Mouse (Mus musculus) intestine, postnatal 0 days (tissue): ENCODE data around the gene Mfsd1. TPM values are rescaled to one million over a fixed set of nuclear protein-coding genes. Genes with fewer than 3 reads are reported as not detected.

Source experiments
- ATAC-seq: fragments of 200-750 bp; cut with Nextera tagmentation; 2 replicates; pipeline ENCODE4 v1.8.0; 2017; ENCODE audit warnings: mild to moderate bottlenecking, moderate TSS enrichment, moderate library complexity
- H3K27ac ChIP-seq: fragments of 300-500 bp; sonication (generic); 2 replicates; pipeline ENCODE4 v1.5.1; 2014; ENCODE audit warnings: mild to moderate bottlenecking, low read depth, low read length, moderate library complexity
- H3K27me3 ChIP-seq: fragments of 300-500 bp; sonication (generic); replicated peaks from 2 replicates; pipeline ENCODE4 v1.6.1; 2014; ENCODE audit warnings: low read length, mixed read lengths; ENCODE audit not compliant: control insufficient read depth, insufficient read depth
- H3K36me3 ChIP-seq: fragments of 300-500 bp; sonication (generic); 2 replicates; pipeline ENCODE4 v1.6.1; 2014; ENCODE audit warnings: mild to moderate bottlenecking, moderate library complexity; ENCODE audit not compliant: control insufficient read depth, insufficient read depth
- H3K4me1 ChIP-seq: fragments of 300-500 bp; sonication (generic); replicated peaks from 2 replicates; pipeline ENCODE4 v1.6.1; 2014; ENCODE audit warnings: antibody characterized with exemption, low read length, mixed read lengths; ENCODE audit not compliant: control insufficient read depth, insufficient read depth
- H3K4me2 ChIP-seq: fragments of 300-500 bp; sonication (generic); replicated peaks from 2 replicates; pipeline ENCODE4 v1.6.1; 2014; ENCODE audit warnings: low read depth, mild to moderate bottlenecking, moderate library complexity
- H3K4me3 ChIP-seq: fragments of 300-500 bp; sonication (generic); 2 replicates; pipeline ENCODE4 v1.5.1; 2014; ENCODE audit warnings: low read depth, low read length
- H3K9ac ChIP-seq: fragments of 300-500 bp; sonication (generic); 2 replicates; pipeline ENCODE4 v1.6.1; 2014; ENCODE audit warnings: mild to moderate bottlenecking, low read depth, low read length
- H3K9me3 ChIP-seq: fragments of 300-500 bp; sonication (generic); 2 replicates; pipeline ENCODE4 v1.6.1; 2016; ENCODE audit warnings: mixed run types; ENCODE audit not compliant: control insufficient read depth
- CTCF ChIP-seq: sonication (generic); IDR thresholded peaks from 2 replicates; pipeline ENCODE4 v1.5.1; 2016; ENCODE audit warnings: low read depth, mild to moderate bottlenecking, control low read depth, antibody characterized with exemption, moderate library complexity
- WGBS: fragments of 180-500 bp; shearing (Covaris S2); extraction: QIAGEN DNeasy Blood & Tissue Kit; methylation state at CpG from one replicate; pipeline ENCODE4 v1.1.7; 2014; 5-methylcytosine and 5-hydroxymethylcytosine counted together
- polyA plus RNA-seq: library from polyadenylated mRNA; unstranded; fragments of >200 nt; fragmentation: Nextera tagmentation; extraction: Ambion mirVana; gene quantifications from 2 replicates; pipeline ENCODE4 v1.2.1, GENCODE M21; 2015

Mfsd1 gene
- polyA plus RNA-seq, 1 experiment from 2014 or later: 61.6 TPM

GRCm38 (mm10) chr3:67557200-67557651, 25.3 kb upstream of the Mfsd1 start:
- Histone ChIP-seq H3K4me2 (peak overlapping the region; percentile 7; the same call in 1 of the 2 replicates), H3K4me3 (no peak overlapping the region), H3K27me3 (no peaks in the 10 kb centered on the region), H3K36me3 (no peaks in the 10 kb centered on the region), H3K4me1 (no peaks in the 10 kb centered on the region), H3K27ac (no peak overlapping the region), H3K9me3 (no peaks in the 10 kb centered on the region), H3K9ac (no peak overlapping the region)
- no peak for TF ChIP-seq CTCF
- no peak for ATAC-seq
- WGBS: 58% methylated on average over 14 of the region's 14 CpGs

GRCm38 (mm10) chr3:67557718-67558354, 24.7 kb upstream of the Mfsd1 start:
- WGBS: 81% methylated on average over 14 of the region's 14 CpGs
- Histone ChIP-seq H3K9me3 (no peaks in the 10 kb centered on the region), H3K36me3 (no peaks in the 10 kb centered on the region), H3K27ac (no peak overlapping the region), H3K27me3 (no peaks in the 10 kb centered on the region), H3K9ac (no peak overlapping the region), H3K4me1 (no peaks in the 10 kb centered on the region), H3K4me3 (no peak overlapping the region), H3K4me2 (no peak overlapping the region)
- no peak for ATAC-seq
- TF ChIP-seq CTCF: no peak

- Histone ChIP-seq H3K27me3 (no peaks in the 10 kb centered on the region), H3K4me2 (no peak overlapping the region), H3K4me3 (no peak overlapping the region), H3K27ac (no peak overlapping the region), H3K36me3 (no peaks in the 10 kb centered on the region), H3K4me1 (no peaks in the 10 kb centered on the region), H3K9me3 (no peaks in the 10 kb centered on the region), H3K9ac (no peak overlapping the region)
- 49% methylated on average over 5 of the region's 5 CpGs for WGBS
- peak; percentile 69 for TF ChIP-seq CTCF
- ATAC-seq: no peak
These were observed 17.7 kb upstream of the Mfsd1 start for GRCm38 (mm10) chr3:67564731-67565357.

- Histone ChIP-seq H3K9me3 (no peaks in the 10 kb centered on the region), H3K9ac (no peak overlapping the region), H3K36me3 (no peaks in the 10 kb centered on the region), H3K27ac (no peak overlapping the region), H3K4me1 (no peaks in the 10 kb centered on the region), H3K4me3 (no peak overlapping the region), H3K27me3 (no peaks in the 10 kb centered on the region), H3K4me2 (no peak overlapping the region)
- no peak for ATAC-seq
- no peak for TF ChIP-seq CTCF
- 64% methylated on average over 8 of the region's 8 CpGs for WGBS
These were observed 16.9 kb upstream of the Mfsd1 start for GRCm38 (mm10) chr3:67565540-67566227.

GRCm38 (mm10) chr3:67568015-67568618, 14.4 kb upstream of the Mfsd1 start:
- H3K36me3 ChIP-seq: no peaks in the 10 kb centered on the region
- H3K9ac ChIP-seq: no peak overlapping the region
- H3K4me1 ChIP-seq: no peaks in the 10 kb centered on the region
- H3K4me2 ChIP-seq: no peak overlapping the region
- H3K27ac ChIP-seq: no peak overlapping the region
- TF ChIP-seq CTCF: peak; percentile 87
- H3K4me3 ChIP-seq: no peak overlapping the region
- ATAC-seq: no peak
- 19% methylated on average over 17 of the region's 17 CpGs for WGBS
- no peaks in the 10 kb centered on the region for H3K9me3 ChIP-seq
- H3K27me3 ChIP-seq: no peaks in the 10 kb centered on the region

GRCm38 (mm10) chr3:67572918-67573317, 9.6 kb upstream of the Mfsd1 start:
- 0 out of 2 replicates have a peak, but pooled peaks have one; percentile 49 for ATAC-seq
- H3K27me3 ChIP-seq: no peaks in the 10 kb centered on the region
- no peak overlapping the region for H3K27ac ChIP-seq
- H3K4me2 ChIP-seq: no peak overlapping the region
- H3K9ac ChIP-seq: no peak overlapping the region
- 70% methylated on average over 4 of the region's 4 CpGs for WGBS
- H3K9me3 ChIP-seq: no peaks in the 10 kb centered on the region
- no peaks in the 10 kb centered on the region for H3K36me3 ChIP-seq
- no peaks in the 10 kb centered on the region for H3K4me1 ChIP-seq
- no peak overlapping the region for H3K4me3 ChIP-seq
- TF ChIP-seq CTCF: peak; percentile 87
